Mouse (Mus musculus) urinary bladder, postnatal 36 days (tissue): ENCODE measurements around the gene Tmem132b.

Experiments used
- DNase-seq, 2 experiments: peaks; one replicate each; pipeline ENCODE4 v3.0.0; 2022; ENCODE audit warnings: low spot score in 2 of 2, mixed read lengths in 1 of 2

The Tmem132b gene

GRCm38 (mm10) chr5:125658959-125659749 lies 127.6 kb downstream of the Tmem132b start:
- DNase-seq = no peak

GRCm38 (mm10) chr5:125675623-125676022 lies 144.0 kb downstream of the Tmem132b start:
- no peak for DNase-seq

GRCm38 (mm10) chr5:125676025-125676623 lies 144.6 kb downstream of the Tmem132b start:
- no peak for DNase-seq

- no peak for DNase-seq
Observed at GRCm38 (mm10) chr5:125680889-125681288, 149.3 kb downstream of the Tmem132b start.

- no peak for DNase-seq
Observed at GRCm38 (mm10) chr5:125683491-125683890, 151.9 kb downstream of the Tmem132b start.

- no peak for DNase-seq
Observed at GRCm38 (mm10) chr5:125685681-125686331, 154.2 kb downstream of the Tmem132b start.

GRCm38 (mm10) chr5:125692538-125692937 lies 161.0 kb downstream of the Tmem132b start:
- no peak for DNase-seq

- DNase-seq = no peak
Observed at GRCm38 (mm10) chr5:125699395-125699794, 167.8 kb downstream of the Tmem132b start.

- no peak for DNase-seq
Observed at GRCm38 (mm10) chr5:125700234-125700633, 168.7 kb downstream of the Tmem132b start.

GRCm38 (mm10) chr5:125705379-125705778 lies 173.8 kb downstream of the Tmem132b start:
- DNase-seq = no peak

- no peak for DNase-seq
Observed at GRCm38 (mm10) chr5:125709160-125709559, 177.6 kb downstream of the Tmem132b start.

GRCm38 (mm10) chr5:125726815-125727214 lies 195.2 kb downstream of the Tmem132b start:
- DNase-seq = no peak

GRCm38 (mm10) chr5:125727436-125727835 lies 195.9 kb downstream of the Tmem132b start:
- no peak for DNase-seq

GRCm38 (mm10) chr5:125727936-125728335 lies 196.4 kb downstream of the Tmem132b start:
- no peak for DNase-seq

GRCm38 (mm10) chr5:125728521-125728920 lies 196.9 kb downstream of the Tmem132b start:
- no peak for DNase-seq

GRCm38 (mm10) chr5:125733806-125734205 lies 202.2 kb downstream of the Tmem132b start:
- DNase-seq = no peak

- no peak for DNase-seq
Observed at GRCm38 (mm10) chr5:125737105-125737504, 205.5 kb downstream of the Tmem132b start.

- DNase-seq = no peak
Observed at GRCm38 (mm10) chr5:125743503-125743902, 211.9 kb downstream of the Tmem132b start.

- no peak for DNase-seq
Observed at GRCm38 (mm10) chr5:125745727-125746126, 214.2 kb downstream of the Tmem132b start.

- no peak for DNase-seq
Observed at GRCm38 (mm10) chr5:125751481-125751880, 219.9 kb downstream of the Tmem132b start.

- DNase-seq = no peak
Observed at GRCm38 (mm10) chr5:125752546-125752945, 221.0 kb downstream of the Tmem132b start.

- DNase-seq = no peak
Observed at GRCm38 (mm10) chr5:125756987-125757530, 225.5 kb downstream of the Tmem132b start.
